Mouse (Mus musculus) spleen, postnatal 4 days (tissue): ENCODE results near the gene Il10rb.
A peak's percentile ranks its signal among the peaks of the same experiment; 100 is the strongest.

Experiments used
- DNase-seq, 2 experiments: peaks; one replicate each; pipeline ENCODE4 v3.0.0; 2022; ENCODE audit warnings: low spot score in 2 of 2

The Il10rb gene

DNA sequence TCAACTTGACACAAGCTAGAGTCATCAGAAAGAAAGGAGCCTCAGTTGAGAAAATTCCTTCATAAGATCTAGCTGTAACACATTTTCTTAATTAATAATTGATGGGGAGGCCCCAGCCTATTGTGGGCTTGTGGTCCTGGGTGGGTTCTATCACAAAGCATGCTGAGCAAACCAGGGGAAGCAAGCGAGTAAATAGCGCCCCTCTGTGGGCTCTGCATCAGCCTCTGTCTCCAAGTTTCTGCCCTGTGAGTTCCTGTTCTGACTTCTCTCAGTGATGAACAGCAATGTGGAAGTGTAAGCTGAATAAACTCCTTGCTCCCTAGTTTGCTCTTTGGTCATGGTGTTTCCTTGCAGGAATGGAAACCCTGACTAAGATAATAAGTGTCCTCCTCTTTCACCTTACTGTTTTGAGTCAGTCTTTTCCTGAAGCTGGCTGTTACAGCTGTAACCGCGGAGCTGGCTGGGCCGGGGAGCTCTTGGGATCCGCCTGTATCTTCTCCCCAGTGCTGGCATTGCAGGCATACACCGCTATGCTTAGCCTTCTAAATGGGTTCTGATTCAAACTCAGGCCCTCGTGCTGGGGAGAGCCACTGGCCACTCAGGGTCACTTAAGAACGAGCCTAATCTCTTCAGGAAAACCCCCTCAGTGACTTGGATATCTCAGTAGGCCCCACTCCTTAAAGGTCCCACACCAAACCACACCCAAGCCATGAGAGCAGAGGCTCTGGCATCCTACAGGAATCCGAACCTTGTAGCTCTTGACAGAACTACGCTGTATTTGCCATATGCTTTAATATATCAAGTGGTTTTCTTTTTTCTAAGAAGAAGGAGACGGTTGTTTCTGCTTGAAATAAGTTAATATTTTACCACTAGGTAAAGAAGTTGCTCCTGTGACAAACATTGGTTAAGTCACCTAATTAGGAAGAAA, 44.4 kb downstream of the Il10rb start:
- DNase-seq: no peak

DNA sequence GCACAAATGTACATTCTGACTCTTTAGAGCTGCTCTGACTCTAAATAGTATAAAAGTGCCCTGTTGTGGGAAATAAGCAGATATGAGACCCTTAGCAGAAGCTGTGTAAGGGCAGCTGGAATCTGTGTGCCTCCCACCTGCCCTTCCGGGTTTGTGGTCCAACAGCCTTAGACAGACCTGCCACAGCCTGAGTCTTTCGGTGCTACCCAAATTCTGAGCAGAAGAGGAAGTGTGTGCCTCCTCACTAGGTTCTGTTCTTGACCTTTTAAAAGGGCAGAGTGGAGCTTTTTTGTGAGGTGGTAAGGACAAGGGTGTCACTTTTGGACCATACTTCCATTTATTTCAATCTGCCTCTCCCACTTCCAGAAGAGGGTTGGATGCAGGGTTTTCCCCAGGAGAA, 46.0 kb downstream of the Il10rb start:
- no peak for DNase-seq

- no peak for DNase-seq
These were observed 46.5 kb downstream of the Il10rb start for GRCm38 (mm10) chr16:91452363-91452896.

GRCm38 (mm10) chr16:91455868-91456267, 49.9 kb downstream of the Il10rb start:
- DNase-seq: no peak

DNA sequence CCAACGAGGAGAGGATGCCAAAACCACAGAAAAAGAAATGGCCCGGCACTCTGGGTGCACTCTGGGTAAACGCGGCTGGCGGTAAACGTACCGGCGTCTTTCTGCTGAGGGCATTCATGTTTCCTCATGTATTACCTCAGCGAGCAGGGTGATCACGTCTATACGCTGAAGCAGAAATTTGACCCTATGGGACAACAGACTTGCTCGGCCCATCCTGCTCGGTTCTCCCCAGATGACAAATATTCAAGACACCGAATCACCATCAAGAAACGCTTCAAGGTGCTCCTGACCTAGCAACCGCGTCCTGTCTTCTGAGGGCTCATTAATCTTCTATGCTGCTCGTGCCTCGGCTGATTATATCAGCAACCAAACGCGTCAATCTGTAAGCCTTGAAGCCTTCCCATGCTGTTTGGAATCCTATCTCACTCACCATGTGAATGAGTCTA, 52.4 kb downstream of the Il10rb start:
- DNase-seq: no peak

- no peak for DNase-seq
These were observed 53.0 kb downstream of the Il10rb start for GRCm38 (mm10) chr16:91458976-91459375.

- no peak for DNase-seq
These were observed 53.4 kb downstream of the Il10rb start for GRCm38 (mm10) chr16:91459396-91459795.

- DNase-seq: peak; percentile 57 to 81
These were observed 53.9 kb downstream of the Il10rb start for GRCm38 (mm10) chr16:91459841-91460370.

GRCm38 (mm10) chr16:91461066-91461638, 55.2 kb downstream of the Il10rb start:
- DNase-seq: no peak

- no peak for DNase-seq
These were observed 55.8 kb downstream of the Il10rb start for GRCm38 (mm10) chr16:91461773-91462181.

DNA sequence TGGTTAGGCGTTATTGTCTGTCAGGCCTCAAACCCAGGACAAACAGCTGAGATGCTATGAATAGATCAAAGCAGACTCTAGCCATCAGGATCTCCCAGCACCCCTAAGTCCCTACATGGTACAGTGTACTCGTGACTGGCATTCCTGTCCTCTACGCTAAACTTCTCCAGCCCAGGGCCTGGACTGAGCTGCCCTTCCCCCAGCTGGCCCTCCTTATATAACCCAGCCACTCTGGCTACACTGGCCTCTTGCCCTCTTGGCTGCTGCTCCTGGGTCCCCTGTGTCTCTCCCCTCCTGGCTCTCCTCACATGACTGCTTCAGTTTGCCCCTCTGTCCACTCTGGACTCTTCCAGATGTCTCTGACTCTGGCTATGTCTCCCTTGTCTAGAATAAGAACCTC, 56.7 kb downstream of the Il10rb start:
- DNase-seq: no peak

DNA sequence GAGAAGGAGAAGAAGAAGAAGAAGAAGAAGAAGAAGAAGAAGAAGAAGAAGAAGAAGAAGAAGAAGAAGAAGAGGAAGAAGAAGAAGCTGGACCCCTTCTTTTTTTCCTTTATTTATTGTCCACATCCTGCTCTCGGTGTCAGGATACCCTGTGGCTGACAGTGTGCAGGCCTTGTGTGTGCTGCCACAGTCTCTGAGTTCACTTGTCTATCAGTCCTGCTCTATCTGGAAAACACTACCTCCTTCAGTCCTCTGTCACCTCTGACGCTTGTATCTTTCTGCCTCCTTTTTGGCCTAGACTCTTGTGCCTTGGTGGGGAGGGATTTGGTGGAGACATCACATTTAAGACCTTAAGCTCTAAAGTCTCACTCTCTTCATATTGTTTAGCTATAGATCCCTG, 57.4 kb downstream of the Il10rb start:
- DNase-seq: no peak

GRCm38 (mm10) chr16:91463836-91464400, 58.0 kb downstream of the Il10rb start:
- DNase-seq: no peak

- peak; percentile 95 to 98 for DNase-seq
These were observed 58.9 kb downstream of the Il10rb start for GRCm38 (mm10) chr16:91464594-91465504.

DNA sequence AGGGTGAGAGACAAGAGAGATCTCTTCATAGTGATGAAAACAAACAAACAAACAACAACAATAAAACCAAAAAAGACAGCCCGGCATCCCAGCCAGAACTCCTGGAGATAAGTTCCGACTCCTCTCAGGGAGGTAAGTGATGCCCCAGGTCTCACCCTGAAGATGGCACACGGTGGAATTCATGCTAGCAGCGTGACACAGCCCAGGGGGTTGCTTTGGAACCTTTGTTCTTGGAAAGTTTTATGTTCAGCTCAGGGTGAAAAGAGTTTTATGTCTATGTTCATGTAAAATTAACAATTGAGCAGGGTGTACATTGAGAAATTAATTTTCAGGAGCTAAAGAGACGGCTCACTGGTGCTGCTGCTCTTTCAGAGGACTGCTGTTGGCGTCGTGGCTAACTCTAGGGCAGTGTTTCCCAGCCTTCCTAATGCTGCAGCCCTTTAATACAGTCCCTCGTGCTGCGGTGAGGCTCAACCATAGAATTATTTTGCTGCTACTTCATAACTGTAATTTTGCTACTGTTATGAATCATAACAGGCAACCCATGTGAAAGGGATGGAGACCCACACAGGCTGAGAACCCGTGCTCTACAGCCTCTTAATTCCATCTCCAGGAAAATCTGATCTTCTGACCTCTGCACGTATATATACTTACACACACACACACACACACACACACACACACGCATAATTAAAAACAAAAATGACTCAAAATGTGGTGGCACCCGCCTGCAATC, 59.7 kb downstream of the Il10rb start:
- no peak for DNase-seq

DNA sequence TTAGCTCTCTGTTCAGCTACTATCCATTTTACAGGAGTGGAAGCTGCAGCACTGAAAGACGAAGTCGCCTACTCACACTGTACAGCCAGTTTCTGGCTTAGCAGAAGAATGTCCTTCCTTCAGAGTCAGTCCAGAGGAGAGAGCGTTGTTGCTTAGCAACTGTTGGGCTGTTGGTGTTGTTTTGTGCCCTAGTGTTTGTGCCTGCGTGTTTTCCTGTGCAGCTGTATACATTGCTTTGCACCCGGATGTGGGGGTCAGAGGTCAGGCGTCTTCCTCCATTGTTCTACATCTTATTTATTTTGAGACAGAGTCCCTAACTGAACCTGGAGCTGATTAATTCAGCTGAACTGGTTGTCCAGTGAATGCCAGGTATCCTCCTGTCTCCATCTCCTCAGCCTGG, 60.6 kb downstream of the Il10rb start:
- DNase-seq: no peak

- DNase-seq: no peak
These were observed 64.5 kb downstream of the Il10rb start for GRCm38 (mm10) chr16:91470470-91470869.

DNA sequence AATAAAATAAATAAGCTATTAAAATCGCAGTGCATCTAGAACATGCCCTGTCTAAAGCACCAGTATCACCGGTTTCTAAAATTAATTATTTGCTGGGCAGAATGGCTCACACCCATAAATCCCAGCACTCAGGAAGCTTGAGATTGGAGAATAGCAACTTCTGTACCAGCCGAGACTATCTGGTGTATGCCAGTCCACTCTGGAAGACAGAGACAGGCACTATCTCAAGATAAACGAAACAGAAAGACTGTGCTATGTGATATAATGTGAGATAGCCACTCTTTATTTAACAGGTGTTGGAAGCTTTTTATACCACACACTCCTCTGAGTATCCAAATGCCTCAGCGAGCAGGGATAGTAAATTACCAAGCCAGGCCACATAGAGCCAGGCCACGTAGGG, 65.5 kb downstream of the Il10rb start:
- DNase-seq: no peak
